Comparison of ENCODE assay signal across 15 mouse cellular contexts in the genomic region with DNA sequence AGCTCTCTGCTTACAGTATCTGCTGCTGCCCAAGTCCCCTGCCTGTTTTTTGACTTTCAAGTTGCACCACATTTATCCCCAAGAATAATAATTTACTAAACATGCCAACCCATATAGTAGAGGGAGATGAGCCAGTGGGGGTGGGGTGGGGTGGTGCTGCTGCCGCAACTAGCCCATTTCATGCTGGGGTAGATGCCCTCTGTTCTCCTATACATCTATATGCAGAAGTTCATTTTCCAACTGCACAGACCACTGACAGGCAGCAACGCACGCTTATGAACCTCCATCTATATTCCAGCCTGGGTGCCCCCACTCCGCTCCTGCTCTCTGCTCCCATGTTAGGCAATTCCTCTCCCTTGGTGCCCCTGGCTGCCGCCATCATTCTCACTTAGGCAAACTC.
"Had no signal": no experiment of that assay in that cellular context is flagged by ENCODE, and none has a peak within 500 bp of the region (broad histone marks: within the 10 kb centered on the region; RNA-seq: fewer than 3 reads in every experiment).

No protein-coding gene starts in this region.

- H3K9ac ChIP-seq: limb, embryonic 12.5 days; liver, embryonic 13.5 days; liver, postnatal 0 days; lung, embryonic 15.5 days had no signal

- H3K36me3 ChIP-seq: liver, embryonic 13.5 days; lung, embryonic 15.5 days had no signal

- H3K4me2 ChIP-seq: limb, embryonic 12.5 days; liver, embryonic 13.5 days; lung, embryonic 15.5 days had no signal

- H3K4me3 ChIP-seq: limb, embryonic 12.5 days; liver, embryonic 13.5 days; lung, embryonic 15.5 days; megakaryocyte, embryonic 14.5 days had no signal

- ATAC-seq: inflammation-experienced regulatory T-cells, adult 6 months; intestine, postnatal 0 days; liver, postnatal 0 days had no signal

- H3K27me3 ChIP-seq: limb, embryonic 12.5 days; liver, embryonic 13.5 days; lung, embryonic 15.5 days had no signal

- H3K9me3 ChIP-seq: limb, embryonic 12.5 days; liver, embryonic 13.5 days; lung, embryonic 15.5 days had no signal

- DNase-seq: kidney, adult 8-10 months; kidney, postnatal 25 days; liver; liver, embryonic 13.5 days; liver, postnatal 0 days; lung, postnatal 14 days; midbrain, embryonic 14.5 days; right cerebral cortex, postnatal 14 days had no signal

- H3K27ac ChIP-seq: limb, embryonic 12.5 days; liver, embryonic 13.5 days; lung, embryonic 15.5 days; macrophage; stomach, postnatal 0 days had no signal
